Mouse (Mus musculus) megakaryocyte-erythroid progenitor cell, adult 5-6 weeks (primary cell): ENCODE results near the gene Fam118a. TPM values are rescaled to one million over a fixed set of nuclear protein-coding genes. Genes with fewer than 3 reads are reported as not detected.
"Not testable (repeated sequence)": the region's sequence is repeated elsewhere in the genome, so short reads cannot be mapped to it uniquely, and the experiment has no call there.

Experiments
- ATAC-seq: replicated peaks from 2 replicates; pipeline ENCODE4 v1.8.0; 2016; ENCODE audit warnings: mild to moderate bottlenecking, inconsistent platforms; ENCODE audit not compliant: severe bottlenecking, poor library complexity, low FRiP score, low TSS enrichment
- total RNA-seq, 2 experiments: library from RNA; stranded (forward) in 1 of 2; stranded (reverse) in 1 of 2; fragments of 200-1000, 215-1000 nt in 1 of 2; fragments of >200 nt in 1 of 2; fragmentation: Nextera tagmentation in 1 of 2; gene quantifications; 2 replicates each; pipeline ENCODE4 v1.2.3; 2014 to 2017

The Fam118a gene
- total RNA-seq (2014; fragmentation: Nextera tagmentation), result 9.3 and 9.6 TPM in 2 replicates
- total RNA-seq (2017), result 5.7 and 8.9 TPM in 2 replicates

DNA sequence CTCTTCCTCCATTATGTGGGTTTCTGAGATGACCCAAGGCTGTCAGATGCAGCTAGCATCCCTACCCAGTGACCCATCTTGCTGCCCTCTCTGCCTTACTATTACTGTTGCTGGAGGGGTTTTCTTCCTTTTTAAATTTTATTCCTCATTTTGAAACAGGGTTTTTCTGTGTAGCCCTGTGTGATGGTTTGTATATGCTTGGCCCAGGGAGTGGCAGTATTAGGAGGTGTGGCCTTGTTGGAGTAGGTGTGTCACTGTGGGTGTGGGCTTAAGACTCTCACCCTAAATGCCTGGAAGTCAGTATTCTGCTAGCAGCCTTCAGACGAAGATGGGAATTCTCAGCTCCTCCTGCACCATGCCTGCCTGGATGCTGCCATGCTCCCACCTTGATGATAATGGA, at the start of gene Fam118a:
Fam118a (plus strand) TSS at position 301 of the 400 bp plus-strand sequence.
- ATAC-seq, result not testable (repeated sequence)

DNA sequence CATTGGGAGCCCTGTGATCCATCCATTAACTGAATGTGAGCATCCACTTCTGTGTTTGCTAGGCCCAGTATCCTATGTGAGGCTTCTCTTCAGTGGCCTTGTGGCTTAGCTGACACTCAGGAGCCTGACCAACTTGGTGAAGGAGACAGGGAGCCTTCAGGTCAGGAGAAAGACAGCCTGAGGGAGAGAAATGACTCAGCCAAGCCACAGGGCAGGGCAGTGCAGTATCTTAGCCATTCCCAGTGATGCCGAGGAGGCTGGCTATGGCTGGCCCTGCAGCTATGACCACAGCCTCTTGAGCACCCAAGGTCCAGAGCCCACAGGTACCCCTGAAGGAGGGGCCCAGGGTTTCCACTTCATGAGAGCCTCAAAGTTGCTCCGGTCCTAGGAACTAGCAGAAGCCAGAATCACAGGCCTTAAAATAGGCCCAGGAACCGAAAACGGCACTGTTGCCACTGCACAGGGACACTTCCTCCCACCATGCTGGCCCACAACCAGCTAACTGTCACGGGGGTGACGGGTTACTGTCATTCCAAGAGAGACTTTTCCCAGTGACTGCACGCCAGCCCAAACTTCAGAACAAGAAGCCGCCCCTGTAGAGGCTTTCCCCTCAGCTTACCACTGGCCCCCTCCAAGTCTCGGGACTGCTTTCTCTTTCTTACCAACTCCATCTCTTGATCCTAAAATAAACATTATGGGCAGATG, 47.0 kb upstream of the Fam118a start:
- ATAC-seq, result no peak

DNA sequence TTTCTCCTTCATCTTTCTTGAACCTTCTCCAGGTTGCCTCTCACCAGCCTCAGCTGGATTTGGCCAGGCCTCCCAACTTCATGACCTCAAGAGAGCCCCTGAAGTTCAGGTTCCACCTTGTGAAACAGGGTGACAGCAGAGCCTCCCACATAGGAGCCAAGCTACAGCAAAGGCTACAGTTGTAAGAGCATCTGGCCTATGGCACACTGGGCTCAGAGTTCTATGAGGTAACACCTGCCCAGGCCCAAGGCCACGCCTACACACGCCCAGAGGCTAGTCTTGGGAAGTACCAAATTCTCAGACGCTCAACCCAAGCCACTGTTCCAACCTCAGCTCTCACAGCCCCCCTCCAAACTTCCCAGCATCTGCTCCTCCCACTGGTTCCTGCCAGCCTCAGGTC, 45.9 kb upstream of the Fam118a start:
- ATAC-seq, result no peak

DNA sequence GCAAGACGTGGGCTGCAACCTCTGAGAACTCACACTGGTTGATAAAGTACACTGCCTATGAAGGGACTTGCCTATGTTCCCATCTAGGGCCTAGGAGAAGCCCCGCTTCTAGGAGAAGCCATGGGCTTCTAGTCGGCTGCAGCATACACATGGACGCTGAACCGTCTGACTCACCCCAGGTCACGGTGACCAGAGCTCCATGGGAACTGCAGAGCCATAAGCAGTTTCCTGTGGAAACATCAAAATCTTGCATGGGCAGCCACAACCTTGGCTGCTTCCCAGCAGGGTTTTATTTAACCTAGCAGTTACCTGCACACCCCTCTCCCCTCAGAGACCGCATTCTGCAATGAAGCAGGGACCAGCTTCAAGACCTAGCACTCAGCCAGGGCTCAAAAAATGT, 45.0 kb upstream of the Fam118a start:
- ATAC-seq, result no peak

DNA sequence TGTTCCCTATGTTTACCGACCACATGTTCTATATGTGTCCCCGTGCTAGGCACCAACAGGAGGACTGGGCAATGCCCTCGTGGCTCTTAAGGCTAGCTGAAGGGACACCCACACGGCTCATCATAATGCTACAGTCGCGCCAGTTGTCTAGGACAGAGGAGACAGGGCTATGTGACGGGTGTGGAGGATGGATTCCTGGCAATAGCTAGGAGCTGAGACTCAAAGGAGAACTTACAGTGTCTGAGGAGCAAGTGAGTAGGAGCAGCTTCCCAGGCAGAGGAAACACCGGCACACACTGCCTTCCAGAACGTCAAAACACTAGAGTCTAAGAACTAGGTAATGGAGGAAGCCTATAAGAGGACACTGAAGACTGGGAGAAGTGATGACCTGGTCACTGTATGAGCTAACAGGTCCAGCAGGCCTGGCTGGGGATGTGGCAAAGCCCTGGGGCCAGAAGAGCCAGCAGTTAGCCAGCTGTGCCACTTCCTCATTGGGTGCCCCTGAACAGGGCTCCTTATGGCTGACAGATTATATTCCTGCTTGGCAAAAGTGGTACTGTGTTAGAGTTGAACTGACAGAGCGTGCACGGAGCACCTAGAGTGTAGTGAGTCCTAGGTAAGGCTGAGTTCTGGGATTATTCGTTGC, 43.1 kb upstream of the Fam118a start:
- ATAC-seq, result no peak

DNA sequence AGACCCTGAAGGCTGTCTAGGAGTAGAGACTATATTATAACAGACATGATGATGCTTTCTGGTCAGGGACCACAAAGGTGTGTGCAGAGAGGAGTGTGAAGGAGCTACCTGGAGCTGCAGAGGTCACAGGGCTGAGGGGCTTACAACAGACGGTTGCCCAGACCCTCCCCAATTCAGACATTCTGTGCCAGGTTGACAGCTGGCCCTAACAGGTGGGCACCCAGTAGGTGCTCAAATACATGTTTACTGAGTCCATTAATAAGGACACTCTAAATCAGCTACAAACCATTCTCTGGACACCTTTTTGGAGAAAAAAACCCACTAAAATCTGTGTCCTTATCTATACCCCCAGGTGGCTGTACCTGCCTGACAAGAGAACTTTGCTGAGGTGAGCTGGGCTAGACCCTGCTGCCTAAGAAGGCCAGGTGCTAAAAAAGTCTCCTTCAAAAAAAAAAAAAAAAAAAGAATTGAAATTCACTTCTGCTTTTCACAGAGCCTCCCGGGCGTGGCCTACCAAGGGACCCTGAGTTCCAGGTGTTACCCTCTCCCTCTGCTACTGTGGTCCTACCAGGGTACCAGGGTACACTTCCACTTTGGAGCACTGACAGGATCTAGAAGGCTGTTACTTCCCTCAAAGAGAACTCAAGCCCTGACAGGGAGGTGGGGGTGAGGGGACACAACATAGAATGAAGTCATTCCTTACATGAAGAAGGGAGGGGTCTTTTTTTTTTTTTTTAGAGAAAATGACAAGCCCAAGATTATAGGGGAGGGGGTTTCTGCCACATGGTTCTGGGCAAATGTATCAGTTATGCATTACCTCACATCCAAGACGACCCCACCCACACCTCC, 42.4 kb upstream of the Fam118a start:
- no peak for ATAC-seq

DNA sequence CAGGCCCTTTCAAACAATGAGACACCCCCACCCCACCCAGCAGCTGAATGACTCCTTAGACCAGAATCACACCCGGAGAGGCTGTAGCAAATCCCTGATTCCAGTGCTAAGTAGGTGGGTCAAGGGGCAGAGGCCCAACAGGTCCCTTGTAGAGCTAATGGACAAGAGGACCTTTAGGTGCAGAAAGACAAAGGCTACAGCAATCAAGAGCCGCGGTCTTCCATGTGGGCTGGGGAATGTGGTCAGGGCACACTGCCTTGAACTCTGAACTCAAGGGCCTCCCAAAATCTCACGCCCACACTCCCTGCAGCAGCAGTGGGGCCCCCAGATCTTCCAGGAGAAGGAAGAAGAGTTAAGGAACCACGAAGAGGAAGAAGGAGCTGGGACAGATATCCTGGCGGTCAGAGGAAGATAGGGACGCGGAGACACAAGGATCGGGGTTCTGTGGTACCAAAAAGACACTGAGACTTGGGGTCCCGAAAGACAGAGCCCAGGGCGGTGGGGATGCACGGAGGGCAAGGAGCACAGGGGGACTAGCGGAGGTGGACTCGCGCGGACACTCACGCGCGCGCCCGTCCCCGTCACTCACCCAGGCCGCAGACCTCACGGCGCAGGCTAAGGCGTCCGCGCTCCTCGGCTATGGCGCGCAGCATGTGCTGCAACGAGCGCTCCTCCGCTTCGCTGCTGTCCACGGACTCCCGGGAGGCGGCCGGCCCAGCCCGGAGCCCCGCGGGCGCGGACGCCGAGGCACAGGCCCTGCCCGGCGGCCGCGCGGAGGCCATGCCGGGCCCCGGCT, 41.5 kb upstream of the Fam118a start:
- peak; percentile 44; the same call in 1 of the 2 replicates for ATAC-seq

DNA sequence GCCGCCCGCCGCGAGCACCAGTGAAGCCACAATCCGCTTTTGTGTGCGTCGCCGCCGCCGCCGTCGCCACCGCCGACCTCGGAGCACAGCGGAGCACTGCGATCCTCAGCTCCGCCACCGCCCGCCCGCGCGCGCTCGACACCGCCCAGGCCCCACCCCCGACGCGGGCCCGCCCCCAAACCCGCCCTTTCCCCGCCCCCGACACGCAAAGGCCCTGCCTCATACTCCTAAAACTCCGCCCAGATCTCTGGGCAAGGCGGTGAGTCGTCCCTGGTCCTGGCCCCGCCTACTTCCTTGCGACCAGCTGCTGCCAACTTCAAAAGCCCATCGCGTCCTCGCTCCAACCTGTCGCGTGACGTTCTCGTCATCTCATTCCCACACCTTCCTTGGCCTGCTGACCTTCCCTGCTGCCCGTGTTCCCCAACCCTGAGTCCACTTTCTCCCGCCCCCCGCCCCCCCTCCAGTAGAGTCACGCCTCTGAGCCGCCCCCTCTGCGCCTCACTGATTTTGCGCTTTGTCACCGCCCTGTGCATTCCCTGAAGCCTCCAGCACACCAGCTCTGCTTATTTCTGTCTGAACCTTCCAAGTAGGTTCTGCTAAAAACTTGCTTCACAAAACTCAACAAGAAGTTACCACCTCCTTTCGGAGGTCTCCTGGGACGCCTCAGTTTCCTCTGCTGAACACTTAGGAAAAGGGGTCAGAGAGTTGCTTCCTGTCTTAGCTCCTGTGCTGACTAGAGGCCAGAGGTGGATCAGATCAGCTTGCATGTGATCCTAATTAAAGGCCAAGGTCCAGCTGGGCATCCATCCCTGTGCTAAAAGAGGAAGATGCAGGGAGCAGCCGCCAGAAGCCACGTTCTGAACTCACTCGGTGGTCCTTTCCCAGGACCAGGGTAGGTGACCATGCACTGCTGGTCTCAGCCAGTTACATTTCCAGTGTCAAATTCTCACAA, 40.6 kb upstream of the Fam118a start, which contains the start of gene 5031439G07Rik:
5031439G07Rik (minus strand) TSS at position 678 of the 952 bp plus-strand sequence.
- peak; percentile 93 for ATAC-seq

DNA sequence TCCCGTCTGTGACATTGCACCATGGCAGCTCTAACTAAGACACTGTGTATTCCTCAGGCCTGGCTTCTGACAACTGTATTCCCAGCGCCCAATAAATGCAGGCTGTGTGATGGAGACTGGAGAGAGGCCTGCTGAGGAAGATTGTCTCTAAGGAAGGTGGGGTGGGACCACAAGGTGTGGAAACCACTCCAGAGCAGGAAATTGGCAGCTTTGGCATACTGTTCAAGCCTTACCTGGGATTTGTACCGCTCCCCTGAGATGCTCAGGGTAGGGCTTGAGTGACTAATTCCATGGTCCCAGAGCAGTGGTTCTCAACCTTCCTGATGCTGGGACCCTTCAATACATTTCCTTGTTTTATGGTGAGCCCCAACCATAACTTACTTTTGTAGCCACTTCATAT, 39.6 kb upstream of the Fam118a start:
- ATAC-seq, result no peak

DNA sequence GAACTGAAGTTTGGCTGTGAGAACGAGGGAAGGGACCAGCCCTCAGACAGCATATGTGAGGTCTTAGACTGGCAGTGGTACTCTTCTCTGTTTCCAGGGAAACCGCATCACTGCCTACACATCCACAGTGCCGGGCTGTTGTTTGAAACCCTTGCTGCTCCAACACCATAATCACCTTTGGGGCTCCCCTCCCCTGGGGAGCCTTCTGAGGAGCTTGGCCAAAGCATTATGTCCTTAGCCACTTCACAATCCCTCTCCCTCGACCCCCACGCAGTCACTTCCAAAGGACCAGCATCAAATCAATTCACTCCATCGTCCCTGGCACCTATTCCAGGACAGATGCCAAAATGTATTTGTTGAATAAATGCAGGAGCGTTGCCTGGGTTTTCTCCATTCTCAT, 39.0 kb upstream of the Fam118a start:
- ATAC-seq, result no peak

DNA sequence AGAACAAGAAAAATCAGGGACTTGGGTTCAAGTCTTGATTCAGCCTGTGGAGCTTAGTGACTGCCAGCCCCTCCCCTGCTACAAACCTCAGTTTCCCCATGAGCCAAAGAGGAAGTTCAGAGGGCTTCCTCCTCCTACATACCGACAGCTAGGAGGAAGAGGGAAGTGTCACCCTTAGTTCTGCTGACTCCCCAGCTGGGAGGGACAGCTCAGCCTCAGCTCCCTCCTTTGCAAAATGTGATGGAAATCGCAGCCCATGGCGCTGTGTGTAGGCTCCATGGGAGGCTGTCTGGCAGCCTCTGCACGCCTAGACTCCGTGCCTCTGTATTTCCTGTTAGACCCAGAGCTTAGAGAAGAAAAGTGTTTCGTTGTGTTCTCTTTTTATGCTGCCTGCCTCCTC, 34.2 kb upstream of the Fam118a start:
- no peak for ATAC-seq

DNA sequence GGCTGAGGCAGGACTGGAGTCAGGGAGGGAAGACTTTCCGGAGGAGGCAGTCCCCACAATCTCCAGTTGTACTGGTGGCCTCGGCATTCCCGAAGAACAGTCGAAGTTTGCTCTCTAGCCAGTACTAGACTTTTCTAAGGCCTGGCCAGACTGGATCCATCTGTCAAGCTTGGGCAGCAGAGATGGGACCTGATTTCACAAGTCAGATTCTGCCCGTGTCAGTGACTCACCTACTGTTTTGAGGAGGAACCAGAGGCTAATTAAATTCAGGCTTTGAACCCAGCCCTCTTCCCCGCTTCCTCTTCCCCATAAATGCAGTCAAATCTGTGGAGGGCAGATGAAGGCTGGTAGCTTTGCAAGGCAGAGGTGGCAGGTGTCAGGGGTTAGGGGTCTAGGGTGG, 33.7 kb upstream of the Fam118a start:
- ATAC-seq, result no peak

DNA sequence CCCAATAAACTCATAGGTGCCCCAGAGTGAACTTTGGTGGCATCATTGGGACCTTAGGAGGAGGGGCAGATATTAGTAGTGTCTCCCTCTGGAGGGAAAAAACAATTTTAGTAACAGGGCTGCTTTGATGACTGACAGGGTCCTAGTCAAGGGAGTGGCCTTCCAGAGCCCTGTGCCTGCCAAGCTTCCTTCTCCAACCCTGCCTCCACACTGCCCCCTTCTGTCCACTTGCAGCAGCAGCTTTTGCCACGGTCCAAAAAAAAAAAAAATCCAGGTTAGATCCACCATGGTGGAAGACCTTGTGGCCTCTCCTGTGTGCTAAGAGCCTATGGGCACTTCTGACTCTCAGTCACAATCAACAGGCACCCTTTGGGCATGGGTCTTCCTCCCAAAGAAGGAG, 32.8 kb upstream of the Fam118a start:
- ATAC-seq, result peak; percentile 85

DNA sequence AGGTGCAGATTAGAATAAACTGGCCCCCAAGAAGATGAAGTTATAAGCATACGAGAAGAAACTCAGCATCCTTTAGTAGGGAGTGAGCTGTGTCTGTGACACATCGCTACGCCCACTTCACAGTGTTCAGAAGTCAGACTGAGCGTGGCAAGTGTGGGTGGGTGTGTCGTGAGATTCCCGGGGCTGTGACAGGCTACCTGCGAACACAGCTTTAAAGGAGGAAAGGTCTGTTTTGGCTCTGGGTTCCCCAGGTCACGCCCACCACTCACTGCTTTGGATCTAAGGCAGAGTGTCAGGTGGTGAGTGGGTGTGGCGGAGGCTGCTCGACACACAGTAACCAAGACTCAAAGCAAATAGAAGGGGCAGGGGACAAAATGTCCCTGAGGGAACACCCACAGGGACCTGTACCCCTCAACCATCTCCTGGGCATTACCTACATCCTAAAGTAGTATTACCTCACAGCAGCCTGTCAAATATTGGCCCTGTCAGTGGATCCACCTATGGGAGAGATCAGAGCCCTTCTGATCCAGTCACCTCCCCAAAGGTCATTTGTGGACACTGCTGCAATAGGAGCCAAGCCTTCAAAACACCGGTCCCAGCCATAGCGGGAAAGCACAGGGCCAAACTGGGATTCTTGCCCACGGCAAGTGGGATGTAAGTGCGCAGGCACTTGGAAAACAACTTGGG, 30.8 kb upstream of the Fam118a start:
- ATAC-seq, result no peak

DNA sequence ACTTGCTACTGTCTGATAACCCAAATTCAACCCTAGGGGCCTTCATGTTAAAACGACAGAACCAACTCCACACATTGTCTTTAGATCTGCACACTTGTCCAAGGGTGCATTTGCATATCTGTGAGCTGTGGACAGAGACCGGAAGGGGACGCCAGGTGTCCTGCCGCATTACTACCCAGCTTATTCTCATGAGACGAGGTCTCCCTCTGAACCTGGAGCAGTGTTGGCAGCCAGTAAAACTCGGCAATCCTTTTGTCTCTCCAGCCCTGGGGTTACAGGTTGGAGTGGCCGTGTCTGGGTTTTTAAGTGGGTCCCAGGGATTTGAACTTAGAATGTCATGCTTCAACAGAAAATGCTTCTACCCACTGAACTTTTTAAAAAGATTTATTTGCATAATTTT, 28.8 kb upstream of the Fam118a start:
- ATAC-seq, result no peak

DNA sequence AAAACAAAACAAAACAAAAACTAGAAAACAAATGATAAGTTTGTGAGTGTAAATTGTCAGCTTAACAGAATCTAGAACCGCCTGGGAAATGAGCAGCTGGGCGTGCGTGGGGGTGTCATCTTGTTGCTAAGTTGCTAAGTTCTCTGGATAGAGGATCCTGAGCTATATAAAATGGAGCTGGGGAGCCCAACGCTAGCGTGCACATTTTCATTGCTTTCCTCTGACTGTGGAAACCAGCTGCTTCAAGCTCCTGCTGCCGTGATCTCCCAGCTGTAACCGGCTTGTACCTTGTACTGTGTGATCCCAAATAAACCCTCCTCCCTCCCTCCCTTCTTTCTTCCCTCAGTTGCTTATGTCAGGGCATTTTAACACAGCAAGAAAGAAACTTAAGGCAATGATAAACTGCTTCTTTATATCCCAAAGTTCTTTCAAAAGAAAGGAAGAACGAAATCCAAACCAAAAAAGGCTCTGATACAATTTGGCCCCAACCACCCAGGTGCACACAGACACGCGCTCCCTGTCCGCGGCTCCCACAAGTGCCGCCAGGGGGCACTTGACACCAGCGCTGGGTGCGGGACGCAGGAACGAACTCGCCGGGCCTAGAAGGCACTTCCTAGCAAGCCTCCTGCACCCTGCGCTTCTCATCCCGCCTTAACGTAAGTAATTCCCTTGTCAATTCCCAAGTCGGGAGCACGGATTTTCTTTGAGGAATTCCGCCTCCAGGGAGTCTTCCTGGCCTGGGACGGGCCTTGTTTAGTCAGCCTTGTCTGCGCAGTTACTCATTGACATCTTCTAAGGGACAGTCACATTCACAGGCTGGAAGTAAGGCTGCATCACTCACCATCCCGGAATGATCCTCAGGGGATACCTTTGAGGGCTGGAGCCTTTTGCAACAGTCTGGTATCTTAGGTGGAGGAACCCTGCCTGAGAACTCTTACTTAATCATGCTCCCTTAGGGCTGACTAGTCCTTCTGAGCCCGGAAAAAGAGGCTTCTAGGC, 27.5 kb upstream of the Fam118a start:
- ATAC-seq, result peak; percentile 96

DNA sequence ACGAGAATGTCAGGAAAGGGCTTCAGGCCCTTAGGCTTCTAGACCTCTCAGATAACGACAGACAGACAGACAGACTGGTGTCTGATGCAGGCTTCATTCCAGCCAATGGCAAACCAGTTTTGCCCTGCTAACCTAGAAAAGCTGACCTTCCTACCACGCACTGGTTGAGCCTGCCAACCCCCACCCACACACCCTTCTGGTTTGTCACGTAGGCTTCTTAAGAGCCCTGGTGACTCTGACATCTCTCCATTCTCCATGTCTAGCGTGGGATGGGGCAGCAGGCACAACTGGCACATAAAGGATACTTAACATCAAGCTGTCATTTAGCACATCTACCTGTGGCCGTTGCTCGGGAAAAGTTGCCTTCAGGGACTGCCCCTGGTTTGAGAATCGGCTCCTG, 19.1 kb upstream of the Fam118a start:
- no peak for ATAC-seq
